Mouse (Mus musculus): ENCODE data around the gene Ccdc149. TPM values are rescaled to one million over a fixed set of nuclear protein-coding genes. Genes with fewer than 3 reads are reported as not detected.

Ccdc149 gene
- not detected for polyA plus RNA-seq (2017; shearing (Covaris generic))

DNA sequence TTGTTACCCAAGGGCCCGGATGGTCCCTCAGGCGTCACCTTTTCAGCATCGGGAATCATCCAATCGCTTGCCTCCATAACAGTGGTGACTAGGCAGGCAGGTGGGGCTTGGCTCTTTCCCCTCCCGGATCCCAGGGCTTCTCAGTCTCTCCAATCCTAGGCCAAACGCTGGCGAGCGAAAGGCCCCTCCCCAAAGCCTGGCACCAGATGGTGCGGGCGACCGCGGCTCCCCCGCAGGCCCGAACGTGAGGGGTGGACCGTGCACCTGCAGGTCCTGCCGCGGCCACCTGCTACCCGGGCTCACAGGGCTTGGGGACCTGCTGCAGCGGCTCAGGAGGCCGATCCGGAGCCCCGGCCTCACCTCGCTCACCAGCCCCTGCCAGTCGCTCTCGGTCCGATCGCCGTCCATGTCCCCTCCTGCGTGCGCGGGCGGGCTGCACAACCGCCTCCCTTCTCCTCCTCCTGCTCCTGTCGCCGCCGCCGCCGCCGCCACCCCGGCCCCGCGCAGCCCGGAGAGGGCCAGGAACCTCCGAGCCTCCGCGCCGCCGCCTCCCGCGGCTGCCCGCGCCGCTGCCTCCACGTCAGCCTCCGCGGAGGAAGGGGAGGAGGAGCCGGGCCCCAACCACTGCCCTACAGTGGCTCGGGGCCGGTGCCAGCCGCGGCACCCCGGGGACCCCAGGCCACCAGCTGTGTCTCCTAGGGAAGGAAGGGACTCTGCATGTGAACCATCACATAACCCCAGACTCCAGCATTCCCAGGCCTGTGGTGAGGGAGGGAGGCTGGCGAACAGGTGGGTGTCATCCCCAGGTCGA lies at the start of gene Ccdc149:
Ccdc149 (minus strand) TSS at position 531 of the 811 bp plus-strand sequence.

DNA sequence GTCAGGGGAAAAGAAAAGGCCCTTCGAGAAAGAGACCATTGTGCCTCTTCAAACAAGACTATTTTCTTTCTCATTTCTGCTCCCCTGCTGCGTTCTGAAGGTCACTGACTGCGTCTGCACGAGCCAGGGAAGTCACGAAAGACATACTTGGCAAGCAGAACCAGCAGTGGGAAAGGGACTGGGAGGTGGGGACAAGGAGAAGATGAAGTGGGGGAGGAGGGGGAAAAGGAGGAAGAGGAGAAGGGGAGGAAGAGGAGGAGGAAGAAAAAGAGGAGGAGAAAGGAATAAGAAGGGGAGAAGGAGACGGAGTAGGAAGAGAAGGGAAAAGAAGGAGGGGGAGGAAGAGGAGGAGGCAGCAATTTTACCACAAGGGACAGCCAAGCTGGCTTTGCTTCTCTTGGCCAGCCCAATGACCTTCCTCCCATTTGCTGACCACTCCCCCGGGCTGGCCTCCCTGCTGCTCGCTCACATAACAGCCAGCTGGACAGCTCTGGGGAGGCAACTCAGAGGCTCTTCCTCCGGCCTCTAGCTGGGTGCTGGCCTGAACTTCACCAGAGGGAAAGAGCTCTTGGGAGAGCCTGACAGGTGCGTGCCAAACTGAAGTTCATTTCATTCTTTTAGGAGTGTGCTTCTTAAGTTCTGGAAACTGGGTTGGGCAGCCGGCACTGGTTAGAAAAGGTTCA lies 107.7 kb downstream of the Ccdc149 start, which contains the start of gene Sod3:
Sod3 (plus strand) TSS at position 324 of the 683 bp plus-strand sequence.

Other genes starting within 250 kb of the Ccdc149 start
- gene Sod3, start 107.7 kb downstream of the Ccdc149 start, polyA plus RNA-seq (2017; shearing (Covaris generic)): 0.63 TPM
- not detected for gene Lgi2, start 94.9 kb upstream of the Ccdc149 start, polyA plus RNA-seq (2017; shearing (Covaris generic))
- 12.5 TPM for gene Sepsecs, start 198.2 kb upstream of the Ccdc149 start, polyA plus RNA-seq (2017; shearing (Covaris generic))